Mouse (Mus musculus) liver, adult 2 months (tissue): ENCODE results near the gene Zdhhc24. TPM values are rescaled to one million over a fixed set of nuclear protein-coding genes. Genes with fewer than 3 reads are reported as not detected.

Source experiments
- DNase-seq: peaks from one replicate; pipeline ENCODE4 v3.0.0-alpha.2; 2011; ENCODE audit warnings: low read depth, low spot score; ENCODE audit errors: extremely low read depth
- H3K27ac ChIP-seq: fragments of 200-500 bp; replicated peaks from 2 replicates; pipeline ENCODE4 v1.5.1; 2012; ENCODE audit warnings: low read depth, mild to moderate bottlenecking, control low read depth, inconsistent platforms, low read length; ENCODE audit not compliant: insufficient read depth
- H3K27me3 ChIP-seq: fragments of 200-500 bp; 2 replicates; pipeline ENCODE4 v1.6.1; 2012; ENCODE audit warnings: mild to moderate bottlenecking, moderate library complexity, low read length, inconsistent platforms; ENCODE audit not compliant: control insufficient read depth, insufficient read depth
- H3K36me3 ChIP-seq: fragments of 200-500 bp; 2 replicates; pipeline ENCODE4 v1.6.1; 2012; ENCODE audit warnings: low read length, inconsistent platforms; ENCODE audit not compliant: control insufficient read depth, insufficient read depth
- H3K4me1 ChIP-seq: fragments of 200-500 bp; 2 replicates; pipeline ENCODE4 v1.6.1; 2011; ENCODE audit warnings: low read length; ENCODE audit not compliant: control insufficient read depth, insufficient read depth
- H3K4me3 ChIP-seq: fragments of 200-500 bp; 2 replicates; pipeline ENCODE4 v1.5.1; 2011; ENCODE audit warnings: low read depth, mild to moderate bottlenecking, control low read depth, low read length, moderate library complexity; ENCODE audit not compliant: insufficient read depth
- H3K79me2 ChIP-seq: fragments of 200-500 bp; 2 replicates; pipeline ENCODE4 v1.6.1; 2012; ENCODE audit warnings: inconsistent platforms, mild to moderate bottlenecking, low read length, moderate library complexity; ENCODE audit not compliant: control insufficient read depth, insufficient read depth
- H3K9ac ChIP-seq: fragments of 200-500 bp; 2 replicates; pipeline ENCODE4 v1.6.1; 2012; ENCODE audit warnings: low read depth, mild to moderate bottlenecking, control low read depth, inconsistent platforms, low read length
- CTCF ChIP-seq: fragments of 200-500 bp; IDR thresholded peaks from 2 replicates; pipeline ENCODE4 v1.5.1; 2011; ENCODE audit warnings: low read depth, low read length, control low read depth
- POLR2A ChIP-seq: fragments of 200-500 bp; IDR thresholded peaks from 2 replicates; pipeline ENCODE4 v1.6.1; 2011; ENCODE audit warnings: low read length, control low read depth; ENCODE audit not compliant: insufficient read depth; ENCODE audit errors: extremely low read depth
- WGBS: fragments of 180-500 bp; shearing (Covaris S2); methylation state at CpG from one replicate; pipeline ENCODE4 v1.1.7; 2018; 5-methylcytosine and 5-hydroxymethylcytosine counted together
- polyA plus RNA-seq: library from polyadenylated mRNA; depleted of rRNA; stranded (reverse); fragments of >200 nt; gene quantifications from 2 replicates; pipeline ENCODE4 v1.2.3, GENCODE M21; 2012; rRNA removed
- total RNA-seq: library from RNA; depleted of rRNA; stranded (reverse); fragments of >200 nt; gene quantifications from 2 replicates; pipeline ENCODE4 v1.2.3, GENCODE M21; 2014; rRNA removed

Gene Zdhhc24
- total and polyA plus RNA-seq, 2 experiments = 2.5 to 7.7 TPM

GRCm38 (mm10) chr19:4919652-4920051 lies 41.2 kb downstream of the Zdhhc24 start:
- Histone ChIP-seq H3K79me2 (no peaks in the 10 kb centered on the region), H3K36me3 (peaks cover 48% of the 10 kb centered on the region)

GRCm38 (mm10) chr19:4925121-4925860 lies 46.8 kb downstream of the Zdhhc24 start:
- H3K27me3 ChIP-seq = no peaks in the 10 kb centered on the region
- 97% methylated on average over 11 of the region's 11 CpGs for WGBS

More at GRCm38 (mm10) chr19:4919652-4920051, 41.2 kb downstream of the Zdhhc24 start:
- TF ChIP-seq CTCF (no peak), POLR2A (no peak)
- no peaks in the 10 kb centered on the region for H3K27me3 ChIP-seq
- 89% methylated on average over 6 of the region's 6 CpGs for WGBS
- no peak overlapping the region for H3K27ac ChIP-seq
- no peak overlapping the region for H3K4me3 ChIP-seq
- no peak for DNase-seq
- no peaks in the 10 kb centered on the region for H3K4me1 ChIP-seq
- no peak overlapping the region for H3K9ac ChIP-seq

GRCm38 (mm10) chr19:4927904-4928531 lies 49.5 kb downstream of the Zdhhc24 start, which contains the start of gene Dpp3:
Gene Dpp3 (minus strand): TSS chr19:4928287.
- Histone ChIP-seq H3K36me3 (peaks cover 9% of the 10 kb centered on the region), H3K4me3 (peak within 1 kb of the TSS; percentile 66), H3K27me3 (no peaks in the 10 kb centered on the region), H3K9ac (peak within 1 kb of the TSS; percentile 48), H3K4me1 (0 out of 2 replicates have a peak, but pooled peaks cover 7% of the 10 kb centered on the region), H3K27ac (peak within 1 kb of the TSS; percentile 40), H3K79me2 (peaks cover 9% of the 10 kb centered on the region; the same call in 1 of the 2 replicates)
- TF ChIP-seq CTCF = no peak
- TF ChIP-seq POLR2A = peak; percentile 38; the same call in 1 of the 2 replicates
- peak; percentile 91 for DNase-seq
- WGBS = under 1% methylated on average over 32 of the region's 32 CpGs

More at GRCm38 (mm10) chr19:4925121-4925860, 46.8 kb downstream of the Zdhhc24 start:
- Histone ChIP-seq H3K36me3 (peaks cover 23% of the 10 kb centered on the region), H3K79me2 (peaks cover 9% of the 10 kb centered on the region; the same call in 1 of the 2 replicates), H3K4me3 (no peak overlapping the region), H3K4me1 (0 out of 2 replicates have a peak, but pooled peaks cover 7% of the 10 kb centered on the region), H3K27ac (no peak overlapping the region), H3K9ac (no peak overlapping the region)
- TF ChIP-seq CTCF = no peak
- no peak for TF ChIP-seq POLR2A
- DNase-seq = no peak

- H3K9ac ChIP-seq = no peak overlapping the region
- H3K27me3 ChIP-seq = no peaks in the 10 kb centered on the region
- H3K4me1 ChIP-seq = 0 out of 2 replicates have a peak, but pooled peaks cover 7% of the 10 kb centered on the region
- TF ChIP-seq CTCF = no peak
- TF ChIP-seq POLR2A = no peak
- no peak overlapping the region for H3K27ac ChIP-seq
- WGBS = 73% methylated on average over 5 of the region's 5 CpGs
- peaks cover 9% of the 10 kb centered on the region; the same call in 1 of the 2 replicates for H3K79me2 ChIP-seq
- H3K36me3 ChIP-seq = peaks cover 6% of the 10 kb centered on the region
- no peak overlapping the region for H3K4me3 ChIP-seq
- DNase-seq = peak; percentile 14
Observed at GRCm38 (mm10) chr19:4928781-4929180, 50.3 kb downstream of the Zdhhc24 start.

Other genes starting within 250 kb of the Zdhhc24 start
- 0.09 and 0.40 TPM in 2 replicates for gene Gm960, start 180.0 kb upstream of the Zdhhc24 start, total RNA-seq
- gene Gm960, start 180.0 kb upstream of the Zdhhc24 start, polyA plus RNA-seq = 0.34 and 0.61 TPM in 2 replicates
- gene Sptbn2, start 167.5 kb upstream of the Zdhhc24 start, total RNA-seq = 36.7 and 41.3 TPM in 2 replicates
- gene Sptbn2, start 167.5 kb upstream of the Zdhhc24 start, polyA plus RNA-seq = 11.7 and 12.9 TPM in 2 replicates
- gene Rbm4b, start 122.2 kb upstream of the Zdhhc24 start, total RNA-seq = 19.9 and 20.3 TPM in 2 replicates
- 6.8 and 7.9 TPM in 2 replicates for gene Rbm4b, start 122.2 kb upstream of the Zdhhc24 start, polyA plus RNA-seq
- 58.4 and 67.7 TPM in 2 replicates for gene Rbm4, start 84.8 kb upstream of the Zdhhc24 start, total RNA-seq
- 25.7 and 32.8 TPM in 2 replicates for gene Rbm4, start 84.8 kb upstream of the Zdhhc24 start, polyA plus RNA-seq
- gene Gm21992, start 67.1 kb upstream of the Zdhhc24 start, total RNA-seq = 4.8 and 9.9 TPM in 2 replicates
- gene Gm21992, start 67.1 kb upstream of the Zdhhc24 start, polyA plus RNA-seq = 22.3 and 23.6 TPM in 2 replicates
- gene Rbm14, start 67.0 kb upstream of the Zdhhc24 start, total RNA-seq = 9.0 and 12.6 TPM in 2 replicates
- 18.4 and 26.1 TPM in 2 replicates for gene Rbm14, start 67.0 kb upstream of the Zdhhc24 start, polyA plus RNA-seq
- gene Ccs, start 39.3 kb upstream of the Zdhhc24 start, total RNA-seq = 146 and 174 TPM in 2 replicates
- gene Ccs, start 39.3 kb upstream of the Zdhhc24 start, polyA plus RNA-seq = 245 and 254 TPM in 2 replicates
- gene Ccdc87, start 39.3 kb upstream of the Zdhhc24 start, total RNA-seq = not detected in 2 replicates
- not detected in 2 replicates for gene Ccdc87, start 39.3 kb upstream of the Zdhhc24 start, polyA plus RNA-seq
- 44.1 and 55.0 TPM in 2 replicates for gene Ctsf, start 23.5 kb upstream of the Zdhhc24 start, total RNA-seq
- 69.4 and 88.9 TPM in 2 replicates for gene Ctsf, start 23.5 kb upstream of the Zdhhc24 start, polyA plus RNA-seq
- 1.1 TPM in 1 of 2 replicates, not detected in the other for gene Actn3, start 759 bp upstream of the Zdhhc24 start, total RNA-seq
- gene Actn3, start 759 bp upstream of the Zdhhc24 start, polyA plus RNA-seq = 0.11 TPM in 1 of 2 replicates, not detected in the other
- gene Bbs1, start 28.0 kb downstream of the Zdhhc24 start, total RNA-seq = 0.65 and 0.87 TPM in 2 replicates
- 0.73 and 0.95 TPM in 2 replicates for gene Bbs1, start 28.0 kb downstream of the Zdhhc24 start, polyA plus RNA-seq
- gene Dpp3, start 49.6 kb downstream of the Zdhhc24 start, total RNA-seq = 52.1 and 69.7 TPM in 2 replicates
- 121 and 122 TPM in 2 replicates for gene Dpp3, start 49.6 kb downstream of the Zdhhc24 start, polyA plus RNA-seq
- gene Peli3, start 64.5 kb downstream of the Zdhhc24 start, total RNA-seq = 1.0 and 3.4 TPM in 2 replicates
- gene Peli3, start 64.5 kb downstream of the Zdhhc24 start, polyA plus RNA-seq = 1.4 and 2.6 TPM in 2 replicates
- 40.0 and 46.4 TPM in 2 replicates for gene Mrpl11, start 83.5 kb downstream of the Zdhhc24 start, total RNA-seq
- gene Mrpl11, start 83.5 kb downstream of the Zdhhc24 start, polyA plus RNA-seq = 27.6 and 30.7 TPM in 2 replicates
- not detected in 2 replicates for gene Npas4, start 111.6 kb downstream of the Zdhhc24 start, total RNA-seq
- gene Npas4, start 111.6 kb downstream of the Zdhhc24 start, polyA plus RNA-seq = not detected in 2 replicates
- gene Slc29a2, start 145.2 kb downstream of the Zdhhc24 start, total RNA-seq = 0.28 and 0.34 TPM in 2 replicates
- 1.7 and 2.3 TPM in 2 replicates for gene Slc29a2, start 145.2 kb downstream of the Zdhhc24 start, polyA plus RNA-seq
- 11.8 and 13.2 TPM in 2 replicates for gene B4gat1, start 160.2 kb downstream of the Zdhhc24 start, total RNA-seq
- 20.1 and 20.4 TPM in 2 replicates for gene B4gat1, start 160.2 kb downstream of the Zdhhc24 start, polyA plus RNA-seq
- 2.1 and 3.7 TPM in 2 replicates for gene AC124502.3, start 160.2 kb downstream of the Zdhhc24 start, total RNA-seq
- gene AC124502.3, start 160.2 kb downstream of the Zdhhc24 start, polyA plus RNA-seq = 0.07 and 0.09 TPM in 2 replicates
- gene Brms1, start 162.7 kb downstream of the Zdhhc24 start, total RNA-seq = 13.2 and 13.8 TPM in 2 replicates
- 22.6 TPM in 2 replicates for gene Brms1, start 162.7 kb downstream of the Zdhhc24 start, polyA plus RNA-seq
- gene Rin1, start 171.8 kb downstream of the Zdhhc24 start, total RNA-seq = 0.09 and 0.20 TPM in 2 replicates
- 0.40 and 0.78 TPM in 2 replicates for gene Rin1, start 171.8 kb downstream of the Zdhhc24 start, polyA plus RNA-seq
- 0.18 and 0.54 TPM in 2 replicates for gene Cd248, start 189.4 kb downstream of the Zdhhc24 start, total RNA-seq
- 0.57 and 0.98 TPM in 2 replicates for gene Cd248, start 189.4 kb downstream of the Zdhhc24 start, polyA plus RNA-seq
- gene Tmem151a, start 206.9 kb downstream of the Zdhhc24 start, total RNA-seq = under 0.01 TPM in 2 replicates
- 0.24 and 0.26 TPM in 2 replicates for gene Tmem151a, start 206.9 kb downstream of the Zdhhc24 start, polyA plus RNA-seq
- gene Yif1a, start 209.9 kb downstream of the Zdhhc24 start, total RNA-seq = 79.3 and 85.7 TPM in 2 replicates
- 188 and 215 TPM in 2 replicates for gene Yif1a, start 209.9 kb downstream of the Zdhhc24 start, polyA plus RNA-seq
- gene Cnih2, start 219.9 kb downstream of the Zdhhc24 start, total RNA-seq = not detected in 2 replicates
- 0.12 and 0.19 TPM in 2 replicates for gene Cnih2, start 219.9 kb downstream of the Zdhhc24 start, polyA plus RNA-seq
- gene Rab1b, start 228.4 kb downstream of the Zdhhc24 start, total RNA-seq = 82.1 and 98.7 TPM in 2 replicates
- gene Rab1b, start 228.4 kb downstream of the Zdhhc24 start, polyA plus RNA-seq = 165 and 169 TPM in 2 replicates
- 2.4 and 4.6 TPM in 2 replicates for gene Klc2, start 239.9 kb downstream of the Zdhhc24 start, total RNA-seq
- gene Klc2, start 239.9 kb downstream of the Zdhhc24 start, polyA plus RNA-seq = 8.7 and 12.3 TPM in 2 replicates